Mouse (Mus musculus) frontal cortex, postnatal 36 days (tissue): ENCODE measurements around the gene Pef1.

Source experiments
- DNase-seq, 2 experiments: peaks; one replicate each; pipeline ENCODE4 v3.0.0; 2022; ENCODE audit warnings: low spot score in 2 of 2

Pef1 gene

DNA sequence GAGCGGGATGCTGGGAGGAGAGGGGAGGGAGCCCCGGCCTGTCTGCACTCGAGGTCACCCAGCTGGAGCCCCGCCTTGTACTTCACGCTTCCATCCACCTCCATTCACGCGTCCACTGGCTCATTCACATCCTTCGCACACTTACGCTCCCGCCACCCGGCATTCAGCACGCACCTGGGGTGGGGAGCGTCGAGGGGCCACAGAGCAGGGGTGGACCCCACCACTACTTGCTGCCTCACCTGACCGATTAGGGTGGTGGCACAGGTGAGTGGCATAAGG is 36.8 kb downstream of the Pef1 start, which contains the start of gene Hcrtr1:
Hcrtr1 (minus strand) TSS at position 146 of the 279 bp plus-strand sequence.
- DNase-seq: no peak

DNA sequence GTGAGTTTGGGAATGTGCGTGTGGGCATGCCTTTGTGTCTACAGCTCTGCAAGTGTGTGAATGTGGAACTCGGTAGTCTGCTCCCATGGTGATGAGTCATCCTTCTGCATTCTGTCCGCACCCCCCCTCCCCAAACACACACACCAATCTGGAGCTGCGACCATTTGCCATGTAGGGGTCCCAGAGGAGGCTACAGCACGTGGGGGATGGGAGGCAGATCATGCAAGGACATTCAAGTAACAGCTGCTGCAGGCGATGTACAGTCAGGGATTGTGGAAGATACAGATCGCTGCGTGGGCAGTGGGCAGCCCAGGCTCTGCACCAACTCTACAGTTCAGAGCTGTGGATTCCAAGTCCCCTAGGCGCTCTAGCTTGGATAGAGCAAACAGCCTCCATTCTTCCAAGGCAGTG is 38.6 kb downstream of the Pef1 start:
- DNase-seq: peak; percentile 62 to 72

DNA sequence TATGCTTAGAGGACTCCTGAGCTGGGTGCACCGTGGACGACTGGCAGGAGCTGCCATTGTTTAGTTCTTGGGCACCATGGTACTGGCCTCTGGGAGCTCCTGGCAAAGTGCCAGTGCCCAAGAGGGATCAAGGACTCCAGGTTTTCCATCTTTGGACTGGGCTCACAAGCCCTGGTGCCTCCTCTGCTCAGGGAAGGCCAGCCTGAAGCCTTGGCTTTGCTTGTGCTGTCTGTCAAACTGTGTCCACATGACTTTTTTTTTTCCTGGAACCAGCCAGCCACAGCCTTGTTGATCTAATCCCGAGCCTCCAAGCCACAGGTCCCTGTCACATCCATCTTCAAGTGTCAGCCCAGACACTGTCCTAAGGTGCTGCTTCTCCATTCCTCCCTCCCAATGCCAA is 39.4 kb downstream of the Pef1 start:
- no peak for DNase-seq

DNA sequence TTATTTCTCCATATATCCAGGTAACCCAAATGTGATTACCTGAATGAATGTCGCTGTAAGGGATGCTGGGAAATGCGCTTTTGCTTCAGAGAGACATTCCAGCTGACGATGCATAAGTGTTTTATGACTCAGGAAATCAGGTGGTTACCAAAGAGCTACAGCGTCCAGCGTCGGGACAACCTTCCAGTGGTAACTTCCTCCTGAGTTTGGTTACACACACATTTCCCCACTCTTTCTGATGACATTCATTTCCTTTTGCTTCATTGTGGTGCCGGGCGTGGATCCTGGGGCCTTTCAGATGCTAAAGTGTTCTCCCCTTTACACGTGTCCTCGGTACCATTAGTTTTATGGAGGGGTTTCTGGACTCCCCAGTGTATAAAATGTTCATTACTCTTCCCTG is 46.0 kb downstream of the Pef1 start:
- no peak for DNase-seq

DNA sequence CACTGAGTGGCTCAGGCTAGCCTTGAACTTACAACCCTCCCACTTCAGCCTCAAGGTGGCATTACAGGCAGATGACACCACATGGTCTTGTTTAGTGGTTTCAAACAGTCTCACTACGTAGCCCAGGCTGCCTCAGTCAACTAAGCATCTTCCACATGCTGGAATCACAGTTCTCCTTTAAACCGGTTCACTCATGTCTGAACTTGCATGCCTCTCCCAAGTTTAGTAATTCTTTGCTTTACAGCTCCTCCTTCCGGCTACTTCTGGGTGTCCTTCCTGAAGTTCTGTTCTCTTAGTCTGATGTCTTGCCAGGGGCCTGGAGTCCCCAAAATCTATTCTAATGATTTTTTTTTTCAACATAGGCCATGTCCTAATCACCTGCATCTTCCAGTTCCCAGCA is 51.9 kb downstream of the Pef1 start:
- no peak for DNase-seq

DNA sequence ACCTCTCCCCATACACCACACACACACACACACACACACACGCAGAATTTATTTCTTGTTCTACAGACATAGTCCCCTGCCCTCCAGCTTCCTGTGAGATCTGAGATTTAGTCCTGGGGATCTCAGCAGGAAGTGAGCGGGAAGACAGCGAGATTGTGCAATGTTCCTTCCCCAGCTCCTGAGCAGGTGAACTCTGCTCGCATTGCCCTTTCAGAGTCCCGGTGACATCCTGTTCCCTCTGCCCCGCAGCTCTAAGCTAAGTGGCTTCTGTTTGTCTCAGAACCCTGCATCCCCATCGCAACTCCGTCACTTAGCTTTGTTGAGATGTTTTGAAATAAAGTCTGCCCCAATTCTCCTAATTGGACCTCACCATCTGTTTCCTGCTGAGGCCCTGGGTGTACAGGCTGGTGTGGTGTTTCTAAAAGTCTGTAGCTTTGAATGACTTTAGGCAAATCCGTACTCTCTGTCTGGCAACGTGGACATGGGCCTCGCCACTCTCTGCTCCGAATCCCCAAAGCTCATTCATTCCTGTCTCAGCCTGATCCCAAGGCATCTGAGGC is 54.5 kb downstream of the Pef1 start:
- DNase-seq: no peak

DNA sequence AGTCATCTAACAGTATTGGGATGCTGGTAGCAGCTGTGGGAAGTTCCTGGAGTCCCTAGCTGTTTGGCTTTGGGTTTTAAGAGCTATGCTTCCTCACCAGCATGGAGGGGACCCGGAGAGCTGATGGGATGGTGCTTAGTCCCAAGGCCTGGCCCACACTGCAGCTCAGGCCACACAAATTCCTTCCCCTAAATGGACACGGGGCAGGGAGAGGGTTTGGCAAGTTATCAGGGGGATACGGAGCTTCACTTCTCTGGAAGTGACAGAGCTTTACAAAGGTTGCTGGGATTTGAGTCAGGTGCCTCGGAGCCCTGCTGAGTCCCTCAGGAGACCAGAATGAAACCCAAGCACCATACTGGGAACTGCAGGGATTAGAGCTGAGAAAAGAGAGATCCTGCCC is 59.0 kb downstream of the Pef1 start:
- DNase-seq: no peak

DNA sequence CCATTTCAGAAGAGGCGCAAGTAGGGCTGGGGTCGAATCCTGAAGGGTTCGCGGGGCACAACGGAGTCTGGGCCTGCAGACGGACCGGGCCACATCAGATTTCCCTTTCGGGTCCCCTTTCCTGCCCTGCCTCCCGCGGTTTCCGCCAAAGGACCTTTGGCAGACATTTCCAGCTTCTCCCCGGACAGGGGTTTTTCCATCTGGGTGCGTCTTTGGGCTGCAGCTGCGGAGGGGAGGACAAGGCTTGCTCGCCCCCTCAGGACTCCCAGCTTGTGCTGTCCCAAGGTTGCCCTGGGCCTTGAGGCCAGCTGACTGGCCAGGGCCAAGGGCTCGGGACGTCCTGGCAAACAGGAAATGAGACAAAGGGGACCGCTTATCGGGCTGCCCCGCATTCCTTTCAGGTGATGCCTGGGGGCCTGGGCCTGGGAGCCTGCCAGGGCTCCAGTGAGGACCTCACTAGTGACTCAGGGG is 61.1 kb downstream of the Pef1 start:
- no peak for DNase-seq

DNA sequence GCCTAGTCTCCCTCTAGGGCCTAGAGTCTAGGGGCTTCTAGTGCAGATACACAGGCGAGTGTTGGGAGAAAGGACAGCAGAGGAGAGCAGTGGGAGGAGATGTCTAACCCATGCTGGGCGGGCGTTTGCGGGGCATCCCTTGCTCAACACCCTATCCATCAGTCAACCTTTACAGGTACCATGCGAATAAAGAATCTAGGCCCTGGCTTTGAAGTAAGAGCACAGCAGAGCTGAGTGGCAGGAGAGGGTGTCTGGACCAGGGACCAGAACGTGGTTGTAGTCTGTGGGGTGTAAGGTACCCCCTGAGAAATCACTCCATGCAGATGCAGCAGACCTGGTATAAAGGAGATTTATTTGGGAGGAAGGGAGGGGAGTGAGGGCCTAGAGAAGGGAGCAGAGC is 61.8 kb downstream of the Pef1 start:
- no peak for DNase-seq

DNA sequence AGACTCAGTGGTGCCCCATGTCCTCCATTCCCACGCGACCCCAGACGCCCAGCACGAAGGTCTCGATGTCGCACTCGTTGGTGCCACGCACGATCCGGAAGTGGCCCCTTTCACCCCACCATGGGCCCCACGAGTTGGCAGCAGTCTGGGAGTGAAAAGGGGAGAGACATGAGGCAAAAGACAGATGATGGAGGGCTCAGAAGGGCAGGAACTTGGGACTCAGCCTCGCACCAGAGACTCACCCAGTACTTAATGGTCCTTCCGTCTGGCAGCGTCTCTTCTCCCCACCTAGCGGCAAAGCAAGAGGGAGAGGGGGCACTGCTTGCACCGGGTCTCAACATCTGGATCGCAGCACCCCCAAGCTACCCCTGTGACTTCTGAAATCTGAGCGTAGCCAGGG is 63.7 kb downstream of the Pef1 start:
- DNase-seq: no peak

DNA sequence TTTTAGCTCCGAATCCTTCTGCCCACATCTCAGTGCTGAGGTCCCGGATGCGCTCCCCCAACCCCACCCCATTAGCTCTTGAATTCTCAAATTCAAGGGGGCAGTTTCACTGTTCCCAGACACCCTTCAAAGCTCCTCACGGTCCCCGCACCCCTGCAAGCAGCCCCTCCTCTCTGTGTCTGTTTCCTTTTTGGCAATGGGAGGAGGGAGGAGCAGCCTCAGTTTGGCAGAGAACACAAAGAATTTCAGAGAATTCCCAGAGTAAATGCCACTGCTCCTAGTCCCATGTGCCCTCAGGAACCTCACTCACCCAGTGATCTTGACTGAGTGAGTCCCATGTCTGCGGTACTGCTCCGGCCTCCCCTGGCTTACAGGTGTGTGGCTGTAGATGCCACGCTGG is 64.2 kb downstream of the Pef1 start:
- no peak for DNase-seq

DNA sequence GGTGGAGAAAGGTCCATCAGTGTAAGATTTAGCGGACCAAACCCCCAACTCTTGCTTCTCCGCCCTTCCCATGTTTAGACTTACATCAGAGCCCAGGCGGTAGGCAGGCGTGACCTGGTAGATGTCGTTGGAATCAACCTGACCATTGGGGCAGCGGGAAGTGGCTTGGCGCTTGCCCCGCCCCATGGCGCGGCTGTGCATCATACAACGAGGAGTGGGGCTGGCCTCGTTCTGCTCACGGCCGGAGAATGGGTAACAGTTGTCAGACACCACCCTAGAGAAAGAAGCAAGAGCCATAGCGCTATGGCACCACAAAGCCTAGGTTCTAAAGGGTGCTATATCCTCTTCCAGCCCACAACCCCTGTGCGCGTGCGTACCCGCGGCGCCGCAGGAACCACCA is 65.0 kb downstream of the Pef1 start:
- no peak for DNase-seq

DNA sequence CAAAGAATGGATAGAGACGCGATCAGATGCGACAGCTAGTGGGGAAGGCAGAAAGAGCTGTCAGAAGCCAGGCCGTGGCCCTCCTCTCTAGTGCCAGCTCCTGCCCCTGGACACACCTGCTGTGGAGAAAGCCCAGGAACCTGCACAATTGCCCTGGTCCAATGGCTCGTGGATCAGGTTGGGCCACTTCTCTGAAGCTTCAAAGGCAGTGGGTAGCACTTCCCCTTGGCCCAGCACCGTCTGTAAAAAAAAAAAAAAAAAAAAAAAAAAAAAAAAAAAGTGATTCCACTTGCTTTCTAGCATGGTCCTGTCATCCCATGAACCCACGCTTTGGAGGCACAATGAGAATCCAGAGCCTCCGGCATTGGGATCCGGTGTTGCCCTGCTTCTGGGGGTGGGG is 65.5 kb downstream of the Pef1 start:
- no peak for DNase-seq

DNA sequence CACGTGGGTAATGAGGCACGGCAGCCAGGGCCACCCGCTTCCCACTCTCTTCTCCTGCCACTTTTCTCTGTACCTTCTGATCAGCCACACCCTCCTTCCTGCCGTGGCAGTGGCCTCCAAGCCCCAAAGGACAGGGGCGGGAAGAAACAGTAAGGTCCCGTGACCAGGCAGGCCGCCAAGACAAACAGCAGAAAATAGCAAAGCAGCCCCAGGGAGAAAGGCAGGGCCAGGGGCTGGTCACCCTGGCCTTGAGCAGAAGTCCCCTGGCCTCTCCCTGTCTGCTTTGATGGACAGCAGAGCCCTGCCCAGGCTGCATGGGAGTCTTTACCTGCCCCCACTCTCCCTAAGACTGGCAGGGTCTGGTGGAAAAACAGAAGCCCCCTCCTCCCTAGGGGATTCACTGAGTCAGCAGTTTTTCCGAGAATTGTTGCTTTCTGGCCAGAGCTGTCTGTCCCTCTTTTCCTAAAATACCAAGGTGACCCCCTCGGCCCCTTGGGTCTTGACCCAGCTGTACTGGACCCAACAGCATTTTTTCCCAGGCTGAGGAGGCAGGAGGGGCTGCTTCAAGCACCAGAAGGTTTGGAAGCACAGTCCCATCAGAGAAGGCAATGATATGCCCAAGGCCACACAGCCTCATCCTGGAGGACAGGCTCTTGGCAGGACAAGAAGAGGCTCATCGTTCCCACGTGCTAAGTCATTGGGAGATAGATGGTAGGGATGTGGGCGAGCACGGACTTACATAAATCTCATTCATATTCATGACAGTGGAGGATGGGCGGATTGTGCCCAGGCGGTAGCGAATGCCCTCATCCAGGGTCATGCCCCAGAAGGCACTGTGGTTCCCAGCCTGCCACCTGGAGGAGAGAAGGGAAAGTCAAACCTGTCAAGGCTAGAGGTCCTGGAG is 66.2 kb downstream of the Pef1 start:
- DNase-seq: no peak

DNA sequence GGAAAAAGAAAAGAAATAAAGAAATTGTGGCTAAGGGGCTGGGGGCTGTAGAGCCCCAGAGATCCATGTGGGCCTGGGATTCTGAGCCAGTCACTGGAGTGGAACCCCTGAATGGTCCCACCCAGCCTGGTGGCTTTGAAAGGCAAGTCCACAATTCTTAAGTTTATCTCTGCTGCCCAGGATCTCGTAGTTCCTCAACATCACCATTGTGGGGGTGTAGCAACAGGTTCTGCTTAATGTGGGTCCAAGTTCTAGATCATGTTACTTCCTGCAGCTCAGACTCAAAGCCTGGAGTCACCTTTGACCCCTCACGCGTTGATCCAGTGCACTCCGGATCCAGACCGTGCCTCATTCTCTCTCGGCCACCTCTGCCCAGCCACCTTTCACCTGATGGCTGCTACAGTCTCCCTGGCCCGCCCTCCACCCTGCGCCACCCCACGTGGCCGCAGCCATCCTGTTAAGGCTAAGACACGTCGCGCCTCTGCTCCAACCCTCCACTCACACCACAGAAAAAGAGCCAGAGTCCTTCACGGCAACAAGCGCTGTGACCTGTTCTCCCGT is 67.1 kb downstream of the Pef1 start:
- no peak for DNase-seq

DNA sequence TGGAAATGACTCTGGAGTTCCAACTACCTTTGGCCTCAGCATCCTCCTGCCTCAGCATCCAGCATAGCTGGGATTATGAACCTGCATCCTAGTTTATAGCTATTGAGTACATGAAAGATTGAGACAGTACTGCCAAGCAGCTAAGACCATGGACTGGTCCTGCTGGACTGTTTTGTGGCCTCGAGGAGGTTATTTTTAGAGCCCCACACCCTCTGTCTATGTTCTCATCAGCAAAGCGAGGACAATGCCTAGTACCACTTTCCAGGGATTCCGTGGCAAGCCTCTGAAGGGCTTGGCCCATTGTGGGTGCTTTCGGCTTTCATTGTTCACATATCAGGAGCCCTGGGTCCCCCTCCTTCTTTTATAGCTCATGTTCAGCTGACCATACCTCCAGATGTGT is 68.0 kb downstream of the Pef1 start:
- DNase-seq: no peak

DNA sequence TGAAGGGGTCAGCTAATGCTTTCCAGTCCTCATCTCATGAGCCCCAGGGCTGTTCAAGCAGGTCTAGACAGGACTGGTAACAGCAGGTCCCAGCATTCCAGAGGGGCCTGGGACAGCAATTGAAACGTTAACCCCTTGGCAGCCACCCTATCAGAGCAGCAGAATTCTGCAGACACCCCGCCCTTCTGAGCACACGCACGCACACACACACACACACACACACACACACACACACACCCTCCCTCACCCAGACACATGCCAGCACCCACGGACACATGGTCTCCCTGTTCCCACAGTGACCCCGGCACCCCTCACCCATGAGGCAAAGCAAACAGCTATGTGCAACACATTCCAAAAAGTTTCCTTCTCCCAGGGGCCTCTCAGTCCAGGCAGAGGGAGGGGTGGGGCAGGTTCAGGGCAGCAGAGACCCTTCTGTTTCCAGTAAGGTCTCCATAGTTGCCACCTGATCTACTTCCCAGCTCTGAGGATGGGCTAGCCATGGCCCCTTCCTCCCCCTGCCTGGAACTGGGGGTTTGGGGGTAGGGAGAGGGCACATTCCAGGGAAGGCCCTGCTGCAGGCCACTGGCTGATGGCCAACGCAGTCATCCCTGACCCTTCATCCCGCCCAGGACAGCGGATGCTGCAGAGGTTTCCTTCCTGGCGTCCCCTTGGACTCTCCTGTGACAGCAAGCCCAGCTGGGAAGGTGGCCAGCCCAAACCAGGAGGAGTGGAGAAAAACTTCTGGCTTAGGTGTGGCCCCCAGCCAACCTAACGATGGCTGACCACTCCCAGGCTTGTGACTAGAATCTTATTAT is 69.8 kb downstream of the Pef1 start:
- no peak for DNase-seq

DNA sequence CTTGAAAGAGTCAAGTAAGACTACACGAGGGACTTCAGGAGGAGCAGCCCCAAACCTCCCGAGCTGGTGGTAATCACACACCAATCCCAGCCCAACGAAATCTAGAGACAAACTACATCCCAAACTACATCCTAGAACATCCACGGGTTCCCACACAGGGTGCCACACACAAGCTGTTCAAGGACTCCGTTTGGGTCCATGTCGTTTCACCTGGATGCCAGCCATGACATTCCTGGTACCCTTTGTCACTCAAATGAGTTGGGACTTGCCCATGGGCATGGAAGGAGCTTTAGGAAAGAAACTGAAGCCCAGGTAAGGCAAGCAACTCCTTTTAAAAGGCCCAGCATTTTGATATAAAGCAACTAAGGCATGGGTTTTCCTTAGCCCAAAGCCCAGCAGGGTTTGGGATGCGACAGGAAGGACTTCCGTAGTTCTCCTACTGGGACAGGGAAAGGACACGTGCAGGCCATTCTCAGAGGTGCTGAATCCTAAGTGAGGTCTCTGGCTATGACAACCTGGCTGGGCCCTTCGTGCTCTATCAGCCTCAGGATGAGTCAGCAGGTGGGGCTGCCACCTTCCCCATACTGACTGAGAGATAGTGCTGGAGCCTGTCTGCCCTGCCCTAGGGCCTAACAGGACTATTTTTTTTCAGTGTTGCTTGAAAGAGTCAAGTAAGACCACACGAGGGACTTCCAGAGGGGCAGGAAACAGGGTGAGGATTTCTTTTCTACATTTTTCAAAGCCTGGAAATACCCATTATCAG is 70.9 kb downstream of the Pef1 start:
- DNase-seq: no peak

DNA sequence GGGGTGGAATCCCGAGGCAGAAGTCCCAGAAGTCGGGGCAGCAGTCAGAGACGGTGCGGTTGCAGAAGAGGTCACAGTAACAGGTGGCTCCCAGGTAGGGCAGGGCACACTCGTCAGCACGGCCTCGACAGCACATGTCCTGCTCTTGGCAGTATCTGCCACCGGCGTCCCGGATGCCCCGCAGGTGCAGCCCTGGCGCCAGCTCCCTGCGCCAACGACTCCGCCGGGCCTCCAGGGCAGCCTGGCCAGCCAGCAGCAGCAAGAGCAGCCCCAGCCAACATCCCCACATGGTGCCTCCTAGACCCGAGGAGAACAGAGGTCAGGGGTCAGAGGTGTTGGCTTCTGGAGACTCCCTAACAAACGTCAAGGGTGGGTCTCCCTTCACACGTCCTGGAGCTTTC is 71.6 kb downstream of the Pef1 start:
- DNase-seq: no peak

DNA sequence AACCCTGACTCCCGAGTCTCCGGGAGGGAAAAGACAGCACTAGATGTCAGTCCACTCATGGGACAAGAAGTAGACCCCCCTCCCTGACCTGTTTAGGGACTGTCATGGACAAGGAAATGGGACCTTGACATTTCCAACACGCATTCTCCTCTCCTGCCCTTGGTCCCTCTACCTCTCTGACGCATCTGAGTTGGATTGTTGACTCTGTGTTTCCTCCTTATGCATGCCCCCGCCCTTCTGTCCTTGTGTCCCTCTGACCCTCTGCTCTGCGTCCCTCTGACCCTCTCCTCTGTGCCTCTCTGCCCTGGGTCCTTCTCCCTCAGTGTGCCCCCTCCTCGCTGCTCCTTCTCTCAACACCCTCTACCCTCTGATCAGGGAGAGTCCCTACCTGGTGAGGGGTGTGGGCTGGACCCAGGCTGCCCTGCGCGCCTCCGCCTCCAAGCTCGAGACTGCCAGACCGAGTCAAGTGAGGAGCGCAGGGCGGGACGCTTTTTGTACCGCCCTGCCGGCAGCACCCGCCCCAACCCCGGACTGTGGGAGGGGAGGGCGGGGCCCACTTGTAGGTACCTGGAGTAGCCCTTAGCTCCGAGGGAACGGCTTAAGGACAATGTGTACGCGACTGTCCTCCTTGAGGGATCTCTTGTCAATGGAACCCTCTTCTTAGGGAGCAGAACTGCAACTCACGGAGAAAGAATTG is 72.1 kb downstream of the Pef1 start:
- DNase-seq: no peak

DNA sequence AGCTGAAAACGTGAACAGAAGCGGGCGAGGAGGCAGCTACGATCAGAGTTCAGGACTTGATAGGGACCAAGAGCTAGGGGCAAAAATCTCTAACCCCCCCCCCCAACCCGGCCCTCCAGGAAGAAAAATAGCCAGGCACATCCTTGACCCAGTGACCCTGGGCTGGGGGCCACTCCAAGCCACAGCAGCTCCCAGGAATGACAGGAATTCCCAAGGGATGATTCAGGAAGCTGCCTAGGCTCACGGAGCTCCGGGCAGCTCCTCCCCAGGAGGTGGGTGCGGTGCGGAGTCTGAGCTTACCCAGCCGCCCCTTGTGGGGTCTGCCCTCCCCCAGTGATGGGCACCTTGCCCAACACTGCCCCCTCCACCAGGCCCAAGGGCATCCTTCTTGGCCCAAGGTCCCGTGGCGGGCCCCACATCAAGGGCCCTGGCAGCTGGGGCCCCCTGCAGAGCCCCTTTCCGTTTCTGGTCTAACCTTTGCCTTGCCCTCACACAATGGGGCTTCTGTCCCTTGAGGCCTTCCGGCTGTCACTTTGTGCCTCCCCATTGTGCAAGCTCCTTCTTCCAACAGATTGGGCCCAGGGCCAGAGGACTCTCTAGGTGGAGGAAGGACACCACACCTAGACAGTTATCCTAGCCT is 72.8 kb downstream of the Pef1 start, which contains the start of gene Tinagl1:
Tinagl1 (minus strand) TSS at position 51 of the 640 bp plus-strand sequence.
- DNase-seq: no peak
